Mouse (Mus musculus): Measurements from ENCODE around the gene Chchd5.
A peak's percentile ranks its signal among the peaks of the same experiment; 100 is the strongest.

The Chchd5 gene

DNA sequence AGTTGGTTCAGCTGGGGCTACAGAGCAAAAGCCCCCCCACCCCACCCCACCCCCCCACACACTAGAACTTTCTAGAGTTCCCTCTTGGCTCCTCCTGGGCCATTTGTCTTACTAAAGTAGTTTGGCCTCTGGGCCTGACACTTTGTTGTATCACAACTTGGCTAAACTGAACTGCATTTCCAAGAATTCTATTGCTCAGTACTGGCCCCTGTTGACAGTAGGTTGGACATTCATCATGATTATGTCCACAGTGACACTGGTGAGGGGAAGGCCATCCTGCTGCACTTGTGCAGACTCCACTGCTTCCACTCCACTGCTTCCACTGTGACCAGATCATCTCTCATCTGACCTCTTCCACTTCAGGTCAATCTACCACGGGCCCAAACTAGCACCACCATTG is 23.3 kb downstream of the Chchd5 start:
- no peak for DNase-seq (ENCODE audit: low spot score)

DNA sequence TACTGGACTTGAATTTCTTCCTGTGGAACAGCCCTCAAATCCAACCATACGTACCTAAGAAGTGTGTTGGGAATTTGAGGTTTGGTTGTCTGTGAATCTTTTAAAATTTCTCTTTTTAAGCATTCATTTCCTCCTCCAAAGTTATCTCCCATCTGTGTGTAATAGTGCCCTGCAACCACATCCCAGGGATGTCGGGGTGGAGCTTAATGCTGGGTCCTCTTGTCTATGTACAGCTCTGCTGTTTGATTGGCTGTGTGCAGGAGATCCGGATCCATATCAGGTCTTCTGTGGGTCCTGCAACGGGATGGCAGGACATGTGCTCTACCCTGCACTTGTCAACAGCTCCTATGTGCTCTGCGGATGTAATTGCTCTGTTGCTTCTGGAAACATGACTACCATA is 35.3 kb downstream of the Chchd5 start:
- DNase-seq (ENCODE audit: low spot score) = no peak

GRCm38 (mm10) chr2:129166466-129167463 is 37.3 kb downstream of the Chchd5 start:
- no peak for DNase-seq (ENCODE audit: low spot score)

- no peak for DNase-seq (ENCODE audit: low spot score)
Observed at GRCm38 (mm10) chr2:129173386-129173785, 43.9 kb downstream of the Chchd5 start.

DNA sequence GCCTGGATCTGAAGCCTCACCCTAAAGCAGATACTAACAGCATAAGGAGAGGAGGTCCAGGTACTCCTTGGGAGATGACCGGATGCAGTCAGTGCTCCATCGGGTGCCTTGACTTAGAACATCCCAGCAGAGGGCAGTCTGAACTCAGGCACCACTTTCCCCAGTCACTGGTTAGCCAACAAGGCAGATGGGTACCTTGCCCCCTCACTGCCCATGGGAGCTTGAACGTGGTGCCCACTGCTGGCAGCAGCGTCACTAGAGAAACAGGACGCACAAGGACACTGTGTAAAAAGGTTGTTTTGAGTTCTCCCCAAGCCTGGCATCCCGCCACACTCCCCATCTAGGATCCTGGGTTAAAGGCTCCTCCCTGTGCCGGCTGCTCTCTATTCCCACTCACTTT is 45.0 kb downstream of the Chchd5 start:
- peak; percentile 68 for DNase-seq (ENCODE audit: low spot score)

DNA sequence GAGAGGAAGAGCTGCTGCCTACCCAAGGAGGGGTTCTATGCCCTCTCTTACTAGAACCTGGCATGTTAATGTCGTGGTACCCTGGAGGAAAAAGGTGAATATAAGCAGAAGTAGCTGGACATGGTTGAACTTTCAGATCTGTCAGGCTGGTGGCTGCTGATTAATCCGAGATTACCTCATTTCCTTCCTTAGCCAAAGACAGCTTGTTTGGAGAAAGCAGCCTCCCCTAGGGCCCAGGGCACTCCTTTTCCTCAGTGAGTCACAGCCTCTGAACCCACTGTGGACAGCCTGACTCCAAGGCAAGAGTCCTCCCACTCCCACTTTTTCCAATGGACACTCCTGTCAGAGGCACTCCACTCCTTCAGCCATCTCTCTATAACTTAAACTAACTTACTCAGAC is 46.1 kb downstream of the Chchd5 start:
- no peak for DNase-seq (ENCODE audit: low spot score)

DNA sequence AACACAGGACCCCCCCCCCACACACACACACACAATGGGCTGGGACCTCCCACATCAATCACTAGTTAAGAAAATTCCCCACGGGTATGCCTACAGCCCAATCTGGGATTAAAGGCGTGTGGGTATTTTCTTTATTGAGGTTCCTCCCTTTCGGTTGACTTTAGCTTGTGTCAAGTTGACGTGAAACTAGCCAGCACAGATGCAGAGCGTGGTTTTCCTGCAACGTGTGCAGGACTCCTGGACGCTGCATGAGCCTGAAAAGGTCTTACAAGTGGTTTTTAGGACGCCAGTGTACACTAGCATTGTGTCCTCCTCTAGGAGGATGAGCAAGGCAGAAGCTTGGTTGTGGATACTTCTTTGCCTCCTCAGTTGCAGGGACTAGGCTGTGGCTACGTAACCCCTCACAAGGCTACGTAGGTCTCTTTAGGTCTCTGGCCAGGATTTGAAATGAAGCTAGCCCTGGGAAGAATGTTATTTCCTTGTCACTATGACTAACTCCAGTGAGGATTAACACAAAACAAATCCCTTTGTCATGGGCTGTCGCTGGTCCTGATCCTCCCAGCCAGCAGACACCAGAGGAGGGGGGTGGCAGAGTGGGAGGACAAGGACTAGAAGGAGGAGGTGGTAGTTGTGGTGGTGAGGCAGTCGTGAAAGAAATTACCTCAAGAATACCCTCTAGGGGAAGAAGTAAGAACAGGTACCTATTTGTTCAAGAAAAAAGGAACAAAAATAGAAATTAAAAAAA is 47.3 kb downstream of the Chchd5 start:
- DNase-seq (ENCODE audit: low spot score) = peak; percentile 6

DNA sequence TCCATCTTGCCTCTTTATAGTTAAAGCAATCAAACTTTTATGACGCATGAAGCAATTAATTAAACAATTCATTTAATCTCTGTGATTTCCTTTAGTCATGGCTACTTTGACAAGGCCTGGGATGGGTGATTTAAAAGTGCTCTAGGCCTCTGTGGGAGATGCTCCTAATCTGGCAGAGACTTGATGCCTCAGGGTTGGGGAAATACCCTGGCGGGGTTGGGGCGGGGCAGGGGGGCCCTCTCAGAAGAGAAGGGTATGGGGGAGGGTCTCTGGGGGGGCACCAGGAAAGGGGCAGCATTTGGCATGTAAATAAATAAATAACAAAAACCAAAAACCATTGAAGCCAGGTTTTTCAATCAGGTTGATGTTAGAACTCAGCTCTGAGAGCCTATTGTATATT is 48.2 kb downstream of the Chchd5 start:
- DNase-seq (ENCODE audit: low spot score) = no peak

DNA sequence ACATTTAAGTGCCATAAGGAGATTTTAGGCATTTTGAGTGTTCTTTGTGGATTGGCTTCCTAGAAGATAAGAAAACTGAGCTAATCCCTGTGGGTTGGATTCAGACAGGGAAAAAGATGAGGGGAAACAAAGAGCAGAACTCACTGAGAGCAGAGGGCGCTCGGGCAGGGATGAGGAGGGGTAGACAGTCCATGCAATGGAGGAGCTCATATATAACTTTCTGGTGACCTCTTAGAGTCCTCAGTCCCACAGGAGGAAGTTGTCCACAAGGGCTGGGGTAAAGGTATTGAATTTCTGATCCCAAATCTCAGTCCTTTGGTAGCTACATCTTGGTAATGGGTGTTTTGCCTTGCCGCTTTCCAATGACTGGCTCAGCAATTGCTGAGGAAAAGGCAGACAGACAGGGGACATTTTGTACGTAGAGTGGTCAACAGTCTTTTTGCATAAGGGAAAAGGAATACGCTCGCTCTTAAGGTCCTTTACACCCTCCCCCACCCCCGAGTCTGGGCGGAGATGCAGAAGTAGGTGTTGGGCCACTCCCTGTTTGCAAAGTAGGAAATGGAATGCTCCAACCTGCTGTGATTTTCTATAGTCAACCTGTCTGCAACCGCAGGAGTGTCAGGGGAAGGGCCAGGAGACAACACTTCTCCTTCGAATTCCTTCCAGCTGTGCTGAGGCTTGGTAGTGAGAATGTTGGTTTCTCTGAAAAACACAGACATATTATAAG is 48.8 kb downstream of the Chchd5 start:
- no peak for DNase-seq (ENCODE audit: low spot score)

GRCm38 (mm10) chr2:129179946-129180853 is 50.7 kb downstream of the Chchd5 start:
- DNase-seq (ENCODE audit: low spot score) = no peak

- DNase-seq (ENCODE audit: low spot score) = no peak
Observed at GRCm38 (mm10) chr2:129181509-129181908, 52.0 kb downstream of the Chchd5 start.

DNA sequence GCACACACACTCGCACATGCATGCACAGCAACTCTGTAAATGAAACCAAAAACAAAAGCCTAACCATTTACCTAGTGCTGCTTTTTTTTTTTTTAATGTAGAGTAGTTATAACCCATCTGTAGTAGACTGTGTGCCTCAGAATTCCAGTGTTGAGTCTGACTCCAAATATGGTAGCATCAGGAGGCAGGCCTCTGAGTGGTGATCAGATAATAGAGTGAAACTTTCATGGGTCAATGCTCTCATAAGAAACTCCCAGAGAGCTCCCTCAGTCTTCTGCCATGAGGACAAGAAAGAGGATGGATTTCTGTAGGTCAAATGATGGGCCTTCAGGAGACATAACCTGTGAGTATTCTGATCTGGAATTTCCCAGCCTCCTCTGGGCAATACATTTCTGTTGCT is 52.9 kb downstream of the Chchd5 start:
- no peak for DNase-seq (ENCODE audit: low spot score)

DNA sequence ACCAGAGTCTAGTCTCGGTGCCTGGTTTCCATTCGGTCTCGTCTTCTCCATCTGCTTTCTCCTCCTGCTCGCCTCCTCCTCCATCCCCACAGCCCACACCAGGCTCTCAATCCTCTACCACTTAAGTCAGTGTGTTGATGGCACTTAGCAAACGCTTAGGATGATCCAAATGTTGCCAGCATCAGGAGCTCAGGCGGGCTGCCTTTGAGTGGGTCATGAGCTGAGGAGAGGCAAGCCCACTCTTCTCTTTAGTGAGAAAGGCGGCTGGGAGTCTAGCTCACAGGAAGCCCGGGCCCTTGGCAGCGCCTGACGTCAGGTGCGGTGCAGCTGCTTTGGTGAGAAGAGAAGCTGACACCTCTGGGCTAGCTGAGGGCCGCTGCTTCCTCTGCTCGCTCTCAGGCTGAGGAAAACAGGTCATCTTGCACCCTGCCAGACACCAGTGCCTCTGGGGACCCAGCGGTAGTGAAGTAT is 54.1 kb downstream of the Chchd5 start:
- DNase-seq (ENCODE audit: low spot score) = no peak

Data from retina, embryonic 14.5 days (tissue).